Mouse (Mus musculus) liver, embryonic 12.5 days (tissue): ENCODE measurements around the gene Lrriq3. TPM values are rescaled to one million over a fixed set of nuclear protein-coding genes. Genes with fewer than 3 reads are reported as not detected.

Source experiments
- ATAC-seq: fragments of 200-750 bp; cut with Nextera tagmentation; 2 replicates; pipeline ENCODE4 v1.8.0; 2017; ENCODE audit warnings: moderate number of reproducible peaks, mild to moderate bottlenecking, moderate library complexity
- H3K27ac ChIP-seq: fragments of 300-500 bp; sonication (generic); 2 replicates; pipeline ENCODE4 v1.5.1; 2016; ENCODE audit warnings: mild to moderate bottlenecking
- H3K27me3 ChIP-seq: fragments of 300-500 bp; sonication (generic); replicated peaks from 2 replicates; pipeline ENCODE4 v1.6.1; 2016; ENCODE audit warnings: mild to moderate bottlenecking, moderate library complexity
- H3K36me3 ChIP-seq: fragments of 300-500 bp; sonication (generic); 2 replicates; pipeline ENCODE4 v1.6.1; 2016; ENCODE audit warnings: mild to moderate bottlenecking, moderate library complexity
- H3K4me1 ChIP-seq: fragments of 300-500 bp; sonication (generic); 2 replicates; pipeline ENCODE4 v1.6.1; 2016
- H3K4me2 ChIP-seq: fragments of 300-500 bp; sonication (generic); 2 replicates; pipeline ENCODE4 v1.6.1; 2016; ENCODE audit warnings: mild to moderate bottlenecking, moderate library complexity
- H3K4me3 ChIP-seq: fragments of 300-500 bp; sonication (generic); 2 replicates; pipeline ENCODE4 v1.5.1; 2016; ENCODE audit warnings: mild to moderate bottlenecking, moderate library complexity
- H3K9ac ChIP-seq: fragments of 300-500 bp; sonication (generic); 2 replicates; pipeline ENCODE4 v1.6.1; 2016; ENCODE audit warnings: mild to moderate bottlenecking, moderate library complexity
- H3K9me3 ChIP-seq: fragments of 300-500 bp; sonication (generic); replicated peaks from 2 replicates; pipeline ENCODE4 v1.6.1; 2016; ENCODE audit warnings: mild to moderate bottlenecking, moderate library complexity
- WGBS: fragments of 180-500 bp; shearing (Covaris S2); methylation state at CpG from one replicate; pipeline ENCODE4 v1.1.7; 2016; ENCODE audit not compliant: insufficient replicate concordance; 5-methylcytosine and 5-hydroxymethylcytosine counted together
- polyA plus RNA-seq: library from polyadenylated mRNA; unstranded; fragments of >200 nt; fragmentation: Nextera tagmentation; extraction: Ambion mirVana; gene quantifications from 2 replicates; pipeline ENCODE4 v1.2.1, GENCODE M21; 2016

Gene Lrriq3
- polyA plus RNA-seq, 1 experiment from 2014 or later, result 0.20 TPM

- no peaks in the 10 kb centered on the region for H3K27me3 ChIP-seq
- no peaks in the 10 kb centered on the region for H3K36me3 ChIP-seq
- H3K27ac ChIP-seq, result no peak overlapping the region
- 71% methylated on average over 5 of the region's 5 CpGs for WGBS
- H3K9ac ChIP-seq, result no peak overlapping the region
- no peak overlapping the region for H3K4me2 ChIP-seq
- no peaks in the 10 kb centered on the region for H3K9me3 ChIP-seq
- H3K4me3 ChIP-seq, result no peak overlapping the region
- no peak for ATAC-seq
- no peaks in the 10 kb centered on the region for H3K4me1 ChIP-seq
Measured at GRCm38 (mm10) chr3:155137737-155138136, 44.5 kb downstream of the Lrriq3 start.

- 68% methylated on average over 11 of the region's 11 CpGs for WGBS
- no peak overlapping the region for H3K4me3 ChIP-seq
- no peaks in the 10 kb centered on the region for H3K36me3 ChIP-seq
- H3K27me3 ChIP-seq, result no peaks in the 10 kb centered on the region
- no peak for ATAC-seq
- H3K27ac ChIP-seq, result no peak overlapping the region
- no peaks in the 10 kb centered on the region for H3K4me1 ChIP-seq
- H3K9ac ChIP-seq, result no peak overlapping the region
- no peak overlapping the region for H3K4me2 ChIP-seq
- H3K9me3 ChIP-seq, result no peaks in the 10 kb centered on the region
Measured at GRCm38 (mm10) chr3:155141047-155141446, 47.8 kb downstream of the Lrriq3 start.

GRCm38 (mm10) chr3:155144368-155144767, 51.1 kb downstream of the Lrriq3 start:
- no peak overlapping the region for H3K27ac ChIP-seq
- H3K9me3 ChIP-seq, result no peaks in the 10 kb centered on the region
- no peaks in the 10 kb centered on the region for H3K27me3 ChIP-seq
- ATAC-seq, result no peak
- 67% methylated on average over 1 of the region's 1 CpGs for WGBS
- no peak overlapping the region for H3K9ac ChIP-seq
- no peak overlapping the region for H3K4me2 ChIP-seq
- H3K36me3 ChIP-seq, result no peaks in the 10 kb centered on the region
- no peaks in the 10 kb centered on the region for H3K4me1 ChIP-seq
- no peak overlapping the region for H3K4me3 ChIP-seq

GRCm38 (mm10) chr3:155161842-155162241, 68.6 kb downstream of the Lrriq3 start:
- H3K4me3 ChIP-seq, result no peak overlapping the region

GRCm38 (mm10) chr3:155180303-155180902, 87.2 kb downstream of the Lrriq3 start:
- Histone ChIP-seq H3K4me2 (no peak overlapping the region), H3K4me1 (no peaks in the 10 kb centered on the region), H3K9me3 (no peaks in the 10 kb centered on the region), H3K36me3 (no peaks in the 10 kb centered on the region), H3K9ac (no peak overlapping the region), H3K4me3 (no peak overlapping the region), H3K27ac (no peak overlapping the region), H3K27me3 (no peaks in the 10 kb centered on the region)
- no peak for ATAC-seq
- WGBS, result 53% methylated on average over 3 of the region's 3 CpGs

More at GRCm38 (mm10) chr3:155161842-155162241, 68.6 kb downstream of the Lrriq3 start:
- Histone ChIP-seq H3K9ac (no peak overlapping the region), H3K4me2 (no peak overlapping the region), H3K4me1 (no peaks in the 10 kb centered on the region), H3K27me3 (no peaks in the 10 kb centered on the region), H3K36me3 (no peaks in the 10 kb centered on the region), H3K9me3 (peaks cover 9% of the 10 kb centered on the region), H3K27ac (no peak overlapping the region)
- no peak for ATAC-seq

- Histone ChIP-seq H3K4me3 (no peak overlapping the region), H3K4me1 (no peaks in the 10 kb centered on the region), H3K4me2 (no peak overlapping the region), H3K9ac (no peak overlapping the region), H3K27ac (no peak overlapping the region), H3K27me3 (no peaks in the 10 kb centered on the region), H3K9me3 (no peaks in the 10 kb centered on the region), H3K36me3 (no peaks in the 10 kb centered on the region)
- 79% methylated on average over 2 of the region's 2 CpGs for WGBS
- no peak for ATAC-seq
Measured at GRCm38 (mm10) chr3:155186456-155186855, 93.2 kb downstream of the Lrriq3 start.

GRCm38 (mm10) chr3:155188857-155189256, 95.6 kb downstream of the Lrriq3 start:
- Histone ChIP-seq H3K27me3 (no peaks in the 10 kb centered on the region), H3K4me2 (no peak overlapping the region), H3K9ac (no peak overlapping the region), H3K9me3 (no peaks in the 10 kb centered on the region), H3K4me3 (no peak overlapping the region), H3K4me1 (no peaks in the 10 kb centered on the region), H3K27ac (no peak overlapping the region), H3K36me3 (no peaks in the 10 kb centered on the region)
- WGBS, result 60% methylated on average over 2 of the region's 2 CpGs
- ATAC-seq, result no peak

- H3K27ac ChIP-seq, result no peak overlapping the region
- WGBS, result 9% methylated on average over 1 of the region's 1 CpGs
- no peaks in the 10 kb centered on the region for H3K4me1 ChIP-seq
- no peak overlapping the region for H3K9ac ChIP-seq
- H3K36me3 ChIP-seq, result no peaks in the 10 kb centered on the region
- H3K4me2 ChIP-seq, result no peak overlapping the region
- H3K27me3 ChIP-seq, result no peaks in the 10 kb centered on the region
- ATAC-seq, result no peak
- no peaks in the 10 kb centered on the region for H3K9me3 ChIP-seq
- H3K4me3 ChIP-seq, result no peak overlapping the region
Measured at GRCm38 (mm10) chr3:155234919-155235318, 141.7 kb downstream of the Lrriq3 start.

GRCm38 (mm10) chr3:155235502-155235901, 142.3 kb downstream of the Lrriq3 start:
- Histone ChIP-seq H3K27me3 (no peaks in the 10 kb centered on the region), H3K4me1 (no peaks in the 10 kb centered on the region), H3K9ac (no peak overlapping the region), H3K9me3 (no peaks in the 10 kb centered on the region), H3K27ac (no peak overlapping the region), H3K4me3 (no peak overlapping the region), H3K36me3 (no peaks in the 10 kb centered on the region), H3K4me2 (no peak overlapping the region)
- no peak for ATAC-seq

Other genes with a start within 250 kb of the Lrriq3 start
- not detected in 2 replicates for gene Tnni3k, start 38.0 kb upstream of the Lrriq3 start, polyA plus RNA-seq
- 8.1 and 8.4 TPM in 2 replicates for gene Fpgt, start within 50 bp of the Lrriq3 start, polyA plus RNA-seq